Mouse (Mus musculus): ENCODE data around the gene Denr. TPM values are rescaled to one million over a fixed set of nuclear protein-coding genes. Genes with fewer than 3 reads are reported as not detected.

The Denr gene
- polyA plus RNA-seq, 1 experiment from 2014 or later: 117 TPM

GRCm38 (mm10) chr5:123935931-123936330, 29.0 kb downstream of the Denr start:
- no peak for ATAC-seq
- in situ Hi-C loops (cut with MboI; ENCODE audit: low pct_unique_long_range_greater_than_20kb): no loop called here
- DNase-seq (ENCODE audit: low read depth, low spot score): no peak
- no peak for TF ChIP-seq CTCF (IDR thresholded peaks at IDR 0.05)
- POLR2A ChIA-PET: no interaction called here
- CTCF ChIA-PET: interaction anchor here (1.0 to 2.3 kb wide), 2 partner anchors 8 to 20 kb away, joined by 3 to 5 read pairs; partner anchors contain the start of gene Gm43518
- no peaks in the 10 kb centered on the region for H3K27me3 ChIP-seq

GRCm38 (mm10) chr5:123938479-123938878, 31.5 kb downstream of the Denr start:
- in situ Hi-C loops (cut with MboI; ENCODE audit: low pct_unique_long_range_greater_than_20kb): no loop called here
- DNase-seq (ENCODE audit: low read depth, low spot score): no peak
- ATAC-seq: no peak
- CTCF ChIA-PET: interaction anchor here (1.0 to 2.7 kb wide), 2 partner anchors 10 to 54 kb away, joined by 3 to 14 read pairs; no protein-coding TSS in a partner anchor
- no peaks in the 10 kb centered on the region for H3K27me3 ChIP-seq
- no peak for TF ChIP-seq CTCF (IDR thresholded peaks at IDR 0.05)
- POLR2A ChIA-PET: no interaction called here

GRCm38 (mm10) chr5:123946546-123946945, 39.6 kb downstream of the Denr start:
- no peaks in the 10 kb centered on the region for H3K27me3 ChIP-seq
- POLR2A ChIA-PET: no interaction called here
- in situ Hi-C loops (cut with MboI; ENCODE audit: low pct_unique_long_range_greater_than_20kb): no loop called here
- CTCF ChIA-PET: interaction anchor here (0.9 to 2.7 kb wide), 3 partner anchors 46 to 54 kb away, joined by 3 to 19 read pairs (median 4); no protein-coding TSS in a partner anchor
- DNase-seq (ENCODE audit: low read depth, low spot score): no peak
- ATAC-seq: no peak
- TF ChIP-seq CTCF (IDR thresholded peaks at IDR 0.05): no peak

GRCm38 (mm10) chr5:123947041-123947761, 40.2 kb downstream of the Denr start:
- no peak for ATAC-seq
- peak; percentile 39 for DNase-seq (ENCODE audit: low read depth, low spot score)
- H3K27me3 ChIP-seq: no peaks in the 10 kb centered on the region
- ChIA-PET CTCF (interaction anchor here (0.9 to 2.7 kb wide), 3 partner anchors 46 to 53 kb away, joined by 3 to 19 read pairs (median 4); no protein-coding TSS in a partner anchor), POLR2A (no interaction called here)
- peak; percentile 68 for TF ChIP-seq CTCF (IDR thresholded peaks at IDR 0.05)
- in situ Hi-C loops (cut with MboI; ENCODE audit: low pct_unique_long_range_greater_than_20kb): no loop called here

GRCm38 (mm10) chr5:123952365-123953045, 45.5 kb downstream of the Denr start:
- ChIA-PET POLR2A (no interaction called here), CTCF (no interaction called here)
- in situ Hi-C loops (cut with MboI; ENCODE audit: low pct_unique_long_range_greater_than_20kb): loop anchor here (5.0 to 25.0 kb wide), 2 partner anchors 40 to 135 kb away; partner anchors contain the start of gene Abcb9
- H3K27me3 ChIP-seq: no peaks in the 10 kb centered on the region
- ATAC-seq: no peak
- no peak for DNase-seq (ENCODE audit: low read depth, low spot score)
- no peak for TF ChIP-seq CTCF (IDR thresholded peaks at IDR 0.05)

- TF ChIP-seq CTCF (IDR thresholded peaks at IDR 0.05): no peak
- ChIA-PET CTCF (interaction anchor here (1.2 to 1.6 kb wide), 3 partner anchors 9 to 24 kb away, joined by 3 to 5 read pairs (median 3); no protein-coding TSS in a partner anchor), POLR2A (no interaction called here)
- DNase-seq (ENCODE audit: low read depth, low spot score) (no peak), ATAC-seq (no peak)
- no peaks in the 10 kb centered on the region for H3K27me3 ChIP-seq
- in situ Hi-C loops (cut with MboI; ENCODE audit: low pct_unique_long_range_greater_than_20kb): loop anchor here (25.0 kb wide), 1 partner anchor 130 kb away; the partner anchor contains the start of gene Abcb9
Observed at GRCm38 (mm10) chr5:123957213-123957612, 50.2 kb downstream of the Denr start.

- no peaks in the 10 kb centered on the region for H3K27me3 ChIP-seq
- DNase-seq (ENCODE audit: low read depth, low spot score): no peak
- in situ Hi-C loops (cut with MboI; ENCODE audit: low pct_unique_long_range_greater_than_20kb): loop anchor here (25.0 kb wide), 1 partner anchor 128 kb away; the partner anchor contains the start of gene Abcb9
- no peak for ATAC-seq
- TF ChIP-seq CTCF (IDR thresholded peaks at IDR 0.05): no peak
- CTCF ChIA-PET: no interaction called here
- POLR2A ChIA-PET: no interaction called here
Observed at GRCm38 (mm10) chr5:123959018-123959417, 52.0 kb downstream of the Denr start.

GRCm38 (mm10) chr5:123960129-123960528, 53.2 kb downstream of the Denr start:
- in situ Hi-C loops (cut with MboI; ENCODE audit: low pct_unique_long_range_greater_than_20kb): loop anchor here (25.0 kb wide), 1 partner anchor 127 kb away; the partner anchor contains the start of gene Abcb9
- DNase-seq (ENCODE audit: low read depth, low spot score) (no peak), ATAC-seq (no peak)
- H3K27me3 ChIP-seq: no peaks in the 10 kb centered on the region
- no peak for TF ChIP-seq CTCF (IDR thresholded peaks at IDR 0.05)
- ChIA-PET CTCF (no interaction called here), POLR2A (no interaction called here)

GRCm38 (mm10) chr5:123961046-123961445, 54.1 kb downstream of the Denr start:
- no peak for ATAC-seq
- H3K27me3 ChIP-seq: no peaks in the 10 kb centered on the region
- in situ Hi-C loops (cut with MboI; ENCODE audit: low pct_unique_long_range_greater_than_20kb): loop anchor here (25.0 kb wide), 1 partner anchor 126 kb away; the partner anchor contains the start of gene Abcb9
- ChIA-PET POLR2A (no interaction called here), CTCF (no interaction called here)
- TF ChIP-seq CTCF (IDR thresholded peaks at IDR 0.05): no peak
- DNase-seq (ENCODE audit: low read depth, low spot score): no peak

- no peaks in the 10 kb centered on the region for H3K27me3 ChIP-seq
- POLR2A ChIA-PET: no interaction called here
- no peak for ATAC-seq
- CTCF ChIA-PET: interaction anchor here (1.4 kb wide), 1 partner anchor 12 kb away, joined by 3 read pairs; no protein-coding TSS in a partner anchor
- TF ChIP-seq CTCF (IDR thresholded peaks at IDR 0.05): no peak
- in situ Hi-C loops (cut with MboI; ENCODE audit: low pct_unique_long_range_greater_than_20kb): loop anchor here (25.0 kb wide), 1 partner anchor 123 kb away; the partner anchor contains the start of gene Abcb9
- no peak for DNase-seq (ENCODE audit: low read depth, low spot score)
Observed at GRCm38 (mm10) chr5:123964208-123964607, 57.2 kb downstream of the Denr start.

Measured in Patski (cell line).